14 mouse cellular contexts compared by ENCODE assay signal in genomic region chr17:42909376-42909775, GRCm38 (mm10). TPM values are rescaled to one million over a fixed set of nuclear protein-coding genes. Genes with fewer than 3 reads are reported as not detected.
DNase-seq lines count a peak whose midpoint lies in the region; ATAC-seq lines count a peak whose summit lies in the region.
"Had no signal": no experiment of that assay in that cellular context is flagged by ENCODE, and none has a peak within 500 bp of the region (broad histone marks: within the 10 kb centered on the region; RNA-seq: fewer than 3 reads in every experiment).

No protein-coding gene starts in this region.

- no peak overlapping the region for H3K4me3 ChIP-seq in limb, embryonic 15.5 days
- no peak overlapping the region for H3K4me3 ChIP-seq in limb, embryonic 10.5 days
- no peak overlapping the region for H3K4me3 ChIP-seq in liver, embryonic 16.5 days (ENCODE audit: low read depth, low read length)
- H3K4me3 ChIP-seq: embryonic facial prominence, embryonic 15.5 days; hindbrain, embryonic 10.5 days; limb, embryonic 12.5 days; midbrain, embryonic 13.5 days had no signal

- no peak overlapping the region for H3K27ac ChIP-seq in limb, embryonic 15.5 days
- H3K27ac ChIP-seq in limb, embryonic 10.5 days = no peak overlapping the region
- no peak overlapping the region; the same call in 1 of the 2 replicates for H3K27ac ChIP-seq in liver, embryonic 16.5 days (ENCODE audit: low read length)
- H3K27ac ChIP-seq: embryonic facial prominence, embryonic 15.5 days; hindbrain, embryonic 10.5 days; limb, embryonic 12.5 days; midbrain, embryonic 13.5 days had no signal

- H3K36me3 ChIP-seq in limb, embryonic 15.5 days = no peaks in the 10 kb centered on the region
- no peaks in the 10 kb centered on the region for H3K36me3 ChIP-seq in limb, embryonic 10.5 days
- no peaks in the 10 kb centered on the region for H3K36me3 ChIP-seq in liver, embryonic 16.5 days (ENCODE audit: control insufficient read depth, insufficient read depth)
- H3K36me3 ChIP-seq: embryonic facial prominence, embryonic 15.5 days; hindbrain, embryonic 10.5 days; limb, embryonic 12.5 days; midbrain, embryonic 13.5 days had no signal

- no peak overlapping the region for H3K4me2 ChIP-seq in limb, embryonic 15.5 days
- peak overlapping the region; percentile 25; the same call in 1 of the 2 replicates for H3K4me2 ChIP-seq in liver, embryonic 16.5 days (ENCODE audit: low read depth, low read length)
- H3K4me2 ChIP-seq: embryonic facial prominence, embryonic 15.5 days; limb, embryonic 12.5 days; midbrain, embryonic 13.5 days had no signal

- no peaks in the 10 kb centered on the region for H3K4me1 ChIP-seq in limb, embryonic 15.5 days
- H3K4me1 ChIP-seq in limb, embryonic 10.5 days = no peaks in the 10 kb centered on the region; the same call in 1 of the 2 replicates
- H3K4me1 ChIP-seq in liver, embryonic 16.5 days (ENCODE audit: control insufficient read depth, low read depth, low read length) = no peaks in the 10 kb centered on the region; the same call in 1 of the 2 replicates
- H3K4me1 ChIP-seq: embryonic facial prominence, embryonic 15.5 days; hindbrain, embryonic 10.5 days; midbrain, embryonic 13.5 days had no signal

- H3K9me3 ChIP-seq in limb, embryonic 15.5 days = no peaks in the 10 kb centered on the region
- no peaks in the 10 kb centered on the region for H3K9me3 ChIP-seq in limb, embryonic 10.5 days (replicated peaks)
- H3K9me3 ChIP-seq in liver, embryonic 16.5 days (replicated peaks; ENCODE audit: control insufficient read depth, low read length) = no peaks in the 10 kb centered on the region
- H3K9me3 ChIP-seq: embryonic facial prominence, embryonic 15.5 days; hindbrain, embryonic 10.5 days had no signal

- H3K27me3 ChIP-seq in limb, embryonic 15.5 days = no peaks in the 10 kb centered on the region
- H3K27me3 ChIP-seq in limb, embryonic 10.5 days (ENCODE audit: low read depth, poor library complexity, severe bottlenecking) = no peaks in the 10 kb centered on the region
- no peaks in the 10 kb centered on the region for H3K27me3 ChIP-seq in liver, embryonic 16.5 days (ENCODE audit: control insufficient read depth, insufficient read depth, low read depth, low read length)
- H3K27me3 ChIP-seq: embryonic facial prominence, embryonic 15.5 days; limb, embryonic 12.5 days; midbrain, embryonic 13.5 days had no signal

- 0 out of 2 replicates have a peak, but pooled peaks have one; percentile 30 for ATAC-seq in limb, embryonic 15.5 days (ENCODE audit: insufficient number of reproducible peaks, low FRiP score, low TSS enrichment, low read depth)
- no peak for ATAC-seq in liver, embryonic 16.5 days (ENCODE audit: low read depth)
- ATAC-seq: midbrain, embryonic 13.5 days had no signal

- 67% methylated on average over 9 of the region's 9 CpGs for WGBS in limb, embryonic 15.5 days
- 75% methylated on average over 9 of the region's 9 CpGs for WGBS in limb, embryonic 10.5 days
- WGBS in liver, embryonic 16.5 days (ENCODE audit: insufficient replicate concordance) = 56% methylated on average over 9 of the region's 9 CpGs

- no peak overlapping the region for H3K9ac ChIP-seq in limb, embryonic 15.5 days
- no peak overlapping the region for H3K9ac ChIP-seq in liver, embryonic 16.5 days (ENCODE audit: low read depth, low read length)
- H3K9ac ChIP-seq: embryonic facial prominence, embryonic 15.5 days; limb, embryonic 12.5 days; midbrain, embryonic 13.5 days had no signal

- DNase-seq in limb, embryonic 10.5 days (ENCODE audit: low spot score) = no peak
- peak; percentile 34 for DNase-seq in NIH3T3 (ENCODE audit: low read depth)
- DNase-seq in kidney, adult 9 months = peak; percentile 37
- DNase-seq in layer of hippocampus, postnatal 36 days = no peak
- no peak for DNase-seq in thymus, postnatal 4 days
- no peak for DNase-seq in c-Kit-positive CD71-positive TER-119-positive erythroid progenitor cells, embryonic 14.5 days (ENCODE audit: low spot score)
- DNase-seq: cerebellum, postnatal 10 days; thymus, adult 18-20 months had no signal

RNA-seq across cellular contexts. Expression of gene Cd2ap, which starts 32.9 kb away (rescaled TPM):
- polyA plus RNA-seq in limb, embryonic 15.5 days (2015; fragmentation: Nextera tagmentation; extraction: Ambion mirVana) = 20.9 and 25.0 TPM in 2 replicates
- 14.9 and 15.9 TPM in 2 replicates for polyA plus RNA-seq in limb, embryonic 10.5 days (2016; fragmentation: Nextera tagmentation; extraction: Ambion mirVana)
- 7.4 and 8.1 TPM in 2 replicates for polyA plus RNA-seq in liver, embryonic 16.5 days (2015; fragmentation: Nextera tagmentation; extraction: Ambion mirVana)
- 10 to 100 TPM; 19.8 to 23.6 TPM for total RNA-seq in layer of hippocampus, postnatal 36 days (2021)

Comparison
In these comparisons a context has a peak if more than half of its experiments do, and no peak if none do; other contexts are left out.
1. DNase-seq: peak in NIH3T3 (single experiment) and kidney, adult 9 months (single experiment); none in limb, embryonic 10.5 days (single experiment), layer of hippocampus, postnatal 36 days (0 of 2), thymus, postnatal 4 days (single experiment) and c-Kit-positive CD71-positive TER-119-positive erythroid progenitor cells, embryonic 14.5 days (single experiment).